Mouse (Mus musculus) lung, postnatal 0 days (tissue): ENCODE data around the gene Ikbip. TPM values are rescaled to one million over a fixed set of nuclear protein-coding genes. Genes with fewer than 3 reads are reported as not detected.
A peak's percentile ranks its signal among the peaks of the same experiment; 100 is the strongest.

ENCODE experiments used
- ATAC-seq: fragments of 200-750 bp; cut with Nextera tagmentation; 2 replicates; pipeline ENCODE4 v1.8.0; 2017; ENCODE audit warnings: moderate library complexity
- DNase-seq: peaks from one replicate; pipeline ENCODE4 v3.0.0-alpha.2; 2016; ENCODE audit warnings: low spot score
- H3K27ac ChIP-seq: fragments of 300-500 bp; sonication (generic); 2 replicates; pipeline ENCODE4 v1.5.1; 2014; ENCODE audit warnings: antibody characterized with exemption, mild to moderate bottlenecking, low read length, mixed read lengths
- H3K27me3 ChIP-seq: fragments of 300-500 bp; sonication (generic); replicated peaks from 2 replicates; pipeline ENCODE4 v1.6.1; 2014; ENCODE audit warnings: low read length, mixed read lengths; ENCODE audit not compliant: insufficient read depth
- H3K36me3 ChIP-seq: fragments of 300-500 bp; sonication (generic); 2 replicates; pipeline ENCODE4 v1.6.1; 2014; ENCODE audit warnings: low read length, mixed read lengths; ENCODE audit not compliant: insufficient read depth
- H3K4me1 ChIP-seq: fragments of 300-500 bp; sonication (generic); 2 replicates; pipeline ENCODE4 v1.6.1; 2014; ENCODE audit warnings: antibody characterized with exemption, low read depth, low read length, mixed read lengths; ENCODE audit not compliant: insufficient read depth
- H3K4me2 ChIP-seq: fragments of 300-500 bp; sonication (generic); replicated peaks from 2 replicates; pipeline ENCODE4 v1.6.1; 2014; ENCODE audit warnings: low read depth, mild to moderate bottlenecking, low read length, moderate library complexity, mixed read lengths
- H3K4me3 ChIP-seq: fragments of 300-500 bp; sonication (generic); 2 replicates; pipeline ENCODE4 v1.5.1; 2014; ENCODE audit warnings: low read depth, low read length
- H3K9ac ChIP-seq: fragments of 300-500 bp; sonication (generic); replicated peaks from 2 replicates; pipeline ENCODE4 v1.6.1; 2014; ENCODE audit warnings: low read depth, mild to moderate bottlenecking
- H3K9me3 ChIP-seq: fragments of 300-500 bp; sonication (generic); 2 replicates; pipeline ENCODE4 v1.6.1; 2016; ENCODE audit warnings: low read length, mixed read lengths
- CTCF ChIP-seq: IDR thresholded peaks from 2 replicates; pipeline ENCODE4 v1.5.1; 2016; ENCODE audit warnings: antibody characterized with exemption, mild to moderate bottlenecking
- EP300 ChIP-seq: IDR thresholded peaks from 2 replicates; pipeline ENCODE4 v1.6.1; 2016; ENCODE audit warnings: antibody characterized with exemption, mild to moderate bottlenecking, control low read depth
- WGBS: fragments of 180-500 bp; shearing (Covaris S2); extraction: QIAGEN DNeasy Blood & Tissue Kit; methylation state at CpG from one replicate; pipeline ENCODE4 v1.1.7; 2014; 5-methylcytosine and 5-hydroxymethylcytosine counted together
- polyA plus RNA-seq: library from polyadenylated mRNA; unstranded; fragments of >200 nt; fragmentation: Nextera tagmentation; extraction: Ambion mirVana; gene quantifications from 2 replicates; pipeline ENCODE4 v1.2.1, GENCODE M21; 2015

Ikbip gene
- polyA plus RNA-seq, 1 experiment from 2014 or later: 31.6 TPM

- Histone ChIP-seq H3K4me3 (no peak overlapping the region), H3K4me2 (no peak overlapping the region), H3K9ac (no peak overlapping the region), H3K27ac (no peak overlapping the region), H3K36me3 (peaks cover 3% of the 10 kb centered on the region; the same call in 1 of the 2 replicates), H3K4me1 (no peaks in the 10 kb centered on the region), H3K9me3 (no peaks in the 10 kb centered on the region), H3K27me3 (no peaks in the 10 kb centered on the region)
- DNase-seq: no peak
- WGBS: 70% methylated on average over 10 of the region's 10 CpGs
- ATAC-seq: no peak
- TF ChIP-seq EP300 (no peak), CTCF (no peak)
These were observed 60.0 kb downstream of the Ikbip start for GRCm38 (mm10) chr10:91142654-91143191.

DNA sequence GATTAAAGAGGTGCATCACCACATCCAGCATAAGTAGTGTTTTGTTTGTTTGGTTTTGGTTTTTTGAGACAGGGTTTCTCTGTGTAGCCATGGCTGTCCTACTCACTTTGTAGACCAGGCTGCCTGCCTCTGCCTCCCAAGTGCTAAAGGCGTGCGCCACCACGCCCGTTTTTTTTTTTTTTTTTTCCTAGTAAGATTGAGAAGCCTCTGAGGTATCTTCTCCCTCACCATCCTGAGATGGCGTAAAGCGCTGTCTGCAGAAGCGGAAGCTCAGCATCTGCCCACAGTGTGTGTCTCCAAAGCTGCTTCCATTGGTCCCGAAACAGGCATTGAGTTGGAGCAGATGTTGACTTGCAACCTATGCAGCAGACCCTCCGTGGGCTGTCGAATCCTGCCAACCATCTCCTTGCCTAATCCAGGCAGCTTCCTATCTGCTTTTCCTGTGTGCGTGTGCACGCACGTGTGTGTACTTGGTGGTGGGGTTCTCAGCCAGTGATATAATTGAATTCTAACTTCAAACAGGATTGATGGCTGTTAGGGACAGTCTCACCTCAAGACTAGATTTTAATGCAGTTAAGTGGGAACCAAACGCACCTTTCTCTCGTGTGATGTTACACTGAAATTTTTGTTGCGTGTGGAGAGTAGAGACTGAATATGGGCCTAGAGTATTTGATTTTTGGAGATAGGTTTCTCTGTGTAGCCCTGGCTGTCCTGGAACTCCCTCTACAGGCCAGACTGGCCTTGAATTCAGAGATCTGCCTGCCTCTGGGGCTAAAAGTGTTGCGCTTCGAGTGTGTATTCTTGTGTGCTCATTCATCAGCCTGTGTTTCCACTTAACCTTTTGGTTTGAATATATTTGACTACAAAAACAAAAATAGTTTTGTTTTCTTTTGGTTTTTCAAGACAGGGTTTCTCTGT lies 60.8 kb downstream of the Ikbip start:
- no peak overlapping the region for H3K27ac ChIP-seq
- no peak overlapping the region for H3K9ac ChIP-seq
- peak; percentile 38 for TF ChIP-seq CTCF
- no peak for TF ChIP-seq EP300
- H3K9me3 ChIP-seq: no peaks in the 10 kb centered on the region
- no peaks in the 10 kb centered on the region for H3K27me3 ChIP-seq
- WGBS: 54% methylated on average over 16 of the region's 18 CpGs
- DNase-seq: no peak
- ATAC-seq: no peak
- H3K4me1 ChIP-seq: no peaks in the 10 kb centered on the region
- no peak overlapping the region for H3K4me3 ChIP-seq
- H3K4me2 ChIP-seq: no peak overlapping the region
- H3K36me3 ChIP-seq: peaks cover 3% of the 10 kb centered on the region; the same call in 1 of the 2 replicates

- no peak overlapping the region for H3K27ac ChIP-seq
- peaks cover 8% of the 10 kb centered on the region; the same call in 1 of the 2 replicates for H3K36me3 ChIP-seq
- H3K27me3 ChIP-seq: no peaks in the 10 kb centered on the region
- H3K4me1 ChIP-seq: no peaks in the 10 kb centered on the region
- no peak for TF ChIP-seq EP300
- no peak for TF ChIP-seq CTCF
- 92% methylated on average over 7 of the region's 7 CpGs for WGBS
- no peaks in the 10 kb centered on the region for H3K9me3 ChIP-seq
- no peak overlapping the region for H3K9ac ChIP-seq
- no peak for ATAC-seq
- no peak overlapping the region for H3K4me3 ChIP-seq
- DNase-seq: no peak
- no peak overlapping the region for H3K4me2 ChIP-seq
These were observed 62.7 kb downstream of the Ikbip start for GRCm38 (mm10) chr10:91145413-91145812.

Other genes starting within 250 kb of the Ikbip start
- 14.3 and 14.9 TPM in 2 replicates for gene Apaf1, start 170 bp upstream of the Ikbip start, polyA plus RNA-seq
- gene Slc25a3, start 41.1 kb downstream of the Ikbip start, polyA plus RNA-seq: 336 and 358 TPM in 2 replicates
- 53.3 and 67.4 TPM in 2 replicates for gene Tmpo, start 98.4 kb downstream of the Ikbip start, polyA plus RNA-seq